Mouse (Mus musculus): ENCODE measurements at regions not wholly inside any gene's neighbourhood (a gene's known extent, or its start where the extent isn't known, plus 50 kb on each side); places are given as distances from the start of the nearest gene placed in this dataset.

GRCm38 (mm10) chr13:80946034-80946433, 62.9 kb downstream of the Arrdc3 start:
- no peak overlapping the region for H3K4me2 ChIP-seq (ENCODE audit: low read depth)
- no peak for ATAC-seq

GRCm38 (mm10) chr13:80947705-80948104, 64.5 kb downstream of the Arrdc3 start:
- no peaks in the 10 kb centered on the region for H3K4me1 ChIP-seq (ENCODE audit: insufficient read depth)

More at GRCm38 (mm10) chr13:80946034-80946433, 62.9 kb downstream of the Arrdc3 start:
- no peak for TF ChIP-seq CTCF (IDR thresholded peaks at IDR 0.05; ENCODE audit: low read depth)
- Histone ChIP-seq H3K4me3 (ENCODE audit: low read depth, low read length) (no peak overlapping the region), H3K36me3 (ENCODE audit: insufficient read depth) (no peaks in the 10 kb centered on the region), H3K9ac (no peak overlapping the region), H3K4me1 (ENCODE audit: insufficient read depth) (no peaks in the 10 kb centered on the region), H3K27me3 (ENCODE audit: insufficient read depth, low read length) (no peaks in the 10 kb centered on the region), H3K27ac (ENCODE audit: low read depth, low read length) (no peak overlapping the region), H3K9me3 (ENCODE audit: low read length) (no peaks in the 10 kb centered on the region)
- no peak for DNase-seq

DNA sequence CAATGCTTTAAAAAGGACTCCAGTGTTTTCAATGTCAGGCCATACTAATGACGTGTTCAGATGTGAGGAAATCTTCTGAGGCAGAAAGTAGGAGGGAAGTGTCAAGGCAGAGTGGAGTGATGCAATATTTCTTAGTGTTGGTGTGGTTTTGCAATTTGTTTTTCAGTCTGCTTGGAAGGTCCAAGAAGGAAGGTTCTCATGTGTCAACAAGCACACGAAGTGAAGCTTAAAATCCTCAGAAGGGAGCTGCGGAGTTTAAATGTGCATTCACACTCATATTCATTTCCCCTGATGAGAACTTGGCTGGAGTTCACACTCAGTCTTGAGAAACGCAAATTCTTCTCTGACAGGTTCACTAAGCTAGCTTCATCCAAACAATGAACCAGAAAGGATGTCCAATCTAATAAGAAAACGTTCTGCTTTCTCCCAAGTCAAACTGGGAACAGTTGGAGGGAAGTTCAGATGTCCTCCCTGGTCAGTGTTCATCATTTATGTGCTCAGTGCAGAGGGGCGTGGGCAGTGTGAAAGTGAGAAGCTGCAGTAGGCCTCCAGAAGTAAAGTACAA, 66.0 kb downstream of the Arrdc3 start:
- no peaks in the 10 kb centered on the region for H3K36me3 ChIP-seq (ENCODE audit: insufficient read depth)
- 52% methylated on average over 6 of the region's 6 CpGs for WGBS

More at GRCm38 (mm10) chr13:80947705-80948104, 64.5 kb downstream of the Arrdc3 start:
- ATAC-seq = no peak
- 61% methylated on average over 6 of the region's 6 CpGs for WGBS
- no peak for DNase-seq
- Histone ChIP-seq H3K27ac (ENCODE audit: low read depth, low read length) (no peak overlapping the region), H3K9me3 (ENCODE audit: low read length) (no peaks in the 10 kb centered on the region), H3K27me3 (ENCODE audit: insufficient read depth, low read length) (no peaks in the 10 kb centered on the region), H3K9ac (no peak overlapping the region), H3K4me2 (ENCODE audit: low read depth) (no peak overlapping the region), H3K36me3 (ENCODE audit: insufficient read depth) (no peaks in the 10 kb centered on the region), H3K4me3 (ENCODE audit: low read depth, low read length) (no peak overlapping the region)
- TF ChIP-seq CTCF (IDR thresholded peaks at IDR 0.05; ENCODE audit: low read depth) = no peak

DNA sequence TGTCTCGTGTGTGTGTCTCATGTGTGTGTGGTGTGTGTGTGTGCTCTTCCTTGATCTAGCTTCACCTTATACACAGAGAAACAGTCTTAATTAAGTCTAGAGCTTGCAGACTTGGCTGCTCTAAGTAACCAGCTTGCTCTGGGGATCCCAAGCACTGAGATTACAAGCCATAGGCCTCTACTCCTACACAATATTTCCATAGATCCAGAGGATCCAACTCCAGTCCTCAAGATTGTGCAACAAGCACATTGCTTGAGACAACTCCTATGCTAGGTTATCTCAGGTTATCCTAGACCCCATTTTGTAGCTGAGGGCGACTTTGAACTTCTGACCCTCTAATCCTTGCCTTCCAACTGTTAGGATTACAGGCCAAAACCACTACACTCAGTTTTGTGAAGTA, 67.1 kb downstream of the Arrdc3 start:
- no peaks in the 10 kb centered on the region for H3K36me3 ChIP-seq (ENCODE audit: insufficient read depth)
- no peak for TF ChIP-seq CTCF (IDR thresholded peaks at IDR 0.05; ENCODE audit: low read depth)
- H3K27me3 ChIP-seq (ENCODE audit: insufficient read depth, low read length) = no peaks in the 10 kb centered on the region
- no peaks in the 10 kb centered on the region for H3K9me3 ChIP-seq (ENCODE audit: low read length)
- ATAC-seq (no peak), DNase-seq (no peak)
- H3K27ac ChIP-seq (ENCODE audit: low read depth, low read length) = no peak overlapping the region
- no peak overlapping the region for H3K9ac ChIP-seq
- no peak overlapping the region for H3K4me2 ChIP-seq (ENCODE audit: low read depth)
- 83% methylated on average over 2 of the region's 2 CpGs for WGBS
- H3K4me3 ChIP-seq (ENCODE audit: low read depth, low read length) = no peak overlapping the region
- H3K4me1 ChIP-seq (ENCODE audit: insufficient read depth) = no peaks in the 10 kb centered on the region

More for the DNA sequence above, 66.0 kb downstream of the Arrdc3 start:
- ATAC-seq (no peak), DNase-seq (no peak)
- Histone ChIP-seq H3K9me3 (ENCODE audit: low read length) (no peaks in the 10 kb centered on the region), H3K4me3 (ENCODE audit: low read depth, low read length) (no peak overlapping the region), H3K9ac (no peak overlapping the region), H3K4me2 (ENCODE audit: low read depth) (no peak overlapping the region), H3K27me3 (ENCODE audit: insufficient read depth, low read length) (no peaks in the 10 kb centered on the region), H3K27ac (ENCODE audit: low read depth, low read length) (no peak overlapping the region), H3K4me1 (ENCODE audit: insufficient read depth) (no peaks in the 10 kb centered on the region)
- TF ChIP-seq CTCF (IDR thresholded peaks at IDR 0.05; ENCODE audit: low read depth) = no peak

DNA sequence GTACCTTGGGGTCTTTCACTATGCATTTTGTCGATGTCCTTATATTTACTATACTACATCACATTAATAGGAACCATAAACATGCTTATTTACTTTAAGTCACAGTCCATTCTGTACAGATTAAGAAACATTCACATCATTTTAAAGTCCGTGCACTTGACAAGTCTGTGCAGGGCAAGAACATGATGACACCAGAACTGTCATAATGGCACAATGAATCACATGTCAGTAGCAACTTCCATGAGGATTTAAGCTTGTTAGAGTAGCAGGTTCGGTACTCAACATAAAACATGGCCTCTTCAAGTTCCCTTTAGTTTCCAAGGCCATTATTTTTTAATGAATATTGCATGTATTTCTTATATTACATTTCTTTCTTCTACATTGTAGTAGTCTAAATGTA, 67.6 kb downstream of the Arrdc3 start:
- no peak for TF ChIP-seq CTCF (IDR thresholded peaks at IDR 0.05; ENCODE audit: low read depth)
- no peak overlapping the region for H3K27ac ChIP-seq (ENCODE audit: low read depth, low read length)
- WGBS = 82% methylated on average over 3 of the region's 3 CpGs

GRCm38 (mm10) chr13:80951327-80951726, 68.1 kb downstream of the Arrdc3 start:
- no peak overlapping the region for H3K4me2 ChIP-seq (ENCODE audit: low read depth)
- no peaks in the 10 kb centered on the region for H3K36me3 ChIP-seq (ENCODE audit: insufficient read depth)
- no peaks in the 10 kb centered on the region for H3K4me1 ChIP-seq (ENCODE audit: insufficient read depth)
- H3K4me3 ChIP-seq (ENCODE audit: low read depth, low read length) = no peak overlapping the region
- ATAC-seq (no peak), DNase-seq (no peak)
- no peaks in the 10 kb centered on the region for H3K27me3 ChIP-seq (ENCODE audit: insufficient read depth, low read length)
- no peak for TF ChIP-seq CTCF (IDR thresholded peaks at IDR 0.05; ENCODE audit: low read depth)
- 90% methylated on average over 3 of the region's 3 CpGs for WGBS
- H3K9ac ChIP-seq = no peak overlapping the region
- H3K9me3 ChIP-seq (ENCODE audit: low read length) = no peaks in the 10 kb centered on the region
- H3K27ac ChIP-seq (ENCODE audit: low read depth, low read length) = no peak overlapping the region

More for the DNA sequence above, 67.6 kb downstream of the Arrdc3 start:
- H3K4me2 ChIP-seq (ENCODE audit: low read depth) = no peak overlapping the region
- no peak for ATAC-seq
- no peak overlapping the region for H3K9ac ChIP-seq
- H3K9me3 ChIP-seq (ENCODE audit: low read length) = no peaks in the 10 kb centered on the region
- no peak overlapping the region for H3K4me3 ChIP-seq (ENCODE audit: low read depth, low read length)
- no peaks in the 10 kb centered on the region for H3K27me3 ChIP-seq (ENCODE audit: insufficient read depth, low read length)
- no peak for DNase-seq
- H3K36me3 ChIP-seq (ENCODE audit: insufficient read depth) = no peaks in the 10 kb centered on the region
- no peaks in the 10 kb centered on the region for H3K4me1 ChIP-seq (ENCODE audit: insufficient read depth)

DNA sequence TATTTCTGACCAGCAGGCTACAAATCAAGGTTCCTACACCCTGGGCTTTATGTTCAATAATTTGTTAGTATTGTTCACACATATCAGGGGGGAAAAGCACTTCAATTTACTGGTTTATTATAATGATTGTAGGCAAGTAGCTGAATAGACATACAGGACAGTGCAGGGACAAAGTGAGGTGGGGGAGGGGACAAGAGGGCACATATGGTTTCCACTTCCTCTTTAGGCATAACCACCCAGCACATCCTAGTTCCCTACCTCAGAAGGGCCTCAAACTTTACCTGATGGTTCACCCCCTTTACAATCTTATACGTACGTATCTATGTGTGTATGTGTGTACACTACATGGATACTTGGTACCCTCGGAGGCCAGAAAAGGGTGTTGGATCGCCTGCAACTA, 69.7 kb downstream of the Arrdc3 start:
- H3K4me2 ChIP-seq (ENCODE audit: low read depth) = no peak overlapping the region
- no peak overlapping the region for H3K9ac ChIP-seq
- H3K9me3 ChIP-seq (ENCODE audit: low read length) = no peaks in the 10 kb centered on the region
- H3K36me3 ChIP-seq (ENCODE audit: insufficient read depth) = no peaks in the 10 kb centered on the region
- no peak overlapping the region for H3K27ac ChIP-seq (ENCODE audit: low read depth, low read length)
- ATAC-seq = no peak
- TF ChIP-seq CTCF (IDR thresholded peaks at IDR 0.05; ENCODE audit: low read depth) = no peak
- H3K4me1 ChIP-seq (ENCODE audit: insufficient read depth) = no peaks in the 10 kb centered on the region
- H3K4me3 ChIP-seq (ENCODE audit: low read depth, low read length) = no peak overlapping the region
- H3K27me3 ChIP-seq (ENCODE audit: insufficient read depth, low read length) = no peaks in the 10 kb centered on the region
- WGBS = 94% methylated on average over 4 of the region's 4 CpGs
- no peak for DNase-seq

Measured in forebrain, postnatal 0 days (tissue).